Mouse (Mus musculus) lung, adult 18-20 months (tissue): ENCODE results near the gene Gfra1.
A peak's percentile ranks its signal among the peaks of the same experiment; 100 is the strongest.

Experiments
- DNase-seq, 2 experiments: peaks; one replicate each; pipeline ENCODE4 v3.0.0; 2022; ENCODE audit warnings: mixed read lengths in 2 of 2

The Gfra1 gene

DNA sequence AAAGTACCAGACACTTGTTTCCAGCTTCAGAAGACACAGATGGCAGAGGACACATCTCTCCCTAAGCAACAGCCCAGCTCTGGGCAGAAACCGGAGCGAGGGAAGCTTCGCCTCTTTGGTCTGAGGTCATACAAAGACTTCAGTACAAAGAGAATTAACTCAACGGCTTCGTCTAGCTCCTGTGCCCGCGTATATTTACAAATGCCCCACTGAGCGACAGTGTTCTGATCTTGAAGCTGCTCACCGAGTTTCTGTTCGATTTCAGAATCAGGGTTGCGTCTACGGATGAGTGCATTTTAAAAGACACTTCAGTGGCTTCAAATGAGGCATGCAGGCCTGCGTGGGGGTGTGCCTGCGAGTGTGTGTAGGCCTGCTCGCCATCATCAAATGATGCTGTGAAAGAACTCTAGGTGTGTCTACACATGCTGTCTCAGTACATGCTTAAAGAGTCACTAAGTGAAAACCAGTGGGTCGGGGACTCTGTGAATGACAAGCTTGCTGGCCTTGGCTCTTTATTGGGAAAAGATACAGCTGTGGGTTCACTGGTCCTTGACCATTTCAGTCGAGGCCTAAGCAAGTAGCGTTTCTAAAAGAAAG is 66.8 kb downstream of the Gfra1 start:
- DNase-seq = no peak

DNA sequence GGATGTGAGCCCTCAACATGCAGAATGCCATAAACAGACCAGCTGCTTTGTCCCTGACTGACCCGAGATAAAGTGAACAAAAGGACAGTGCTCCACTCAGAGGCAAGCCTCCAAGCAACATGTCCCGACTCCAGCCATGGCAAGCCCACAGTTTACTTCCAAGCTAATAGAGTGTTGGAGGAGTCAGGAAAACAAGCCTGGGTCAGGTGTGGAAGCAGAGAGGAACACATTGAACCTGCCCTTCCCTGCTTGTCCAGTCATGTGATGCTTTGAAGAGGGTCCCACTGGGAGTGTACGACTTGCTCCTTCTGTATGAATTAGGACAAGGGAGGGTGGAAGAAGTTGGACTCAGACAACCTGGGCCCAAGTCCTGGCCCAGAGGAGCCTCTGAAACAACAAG is 72.4 kb downstream of the Gfra1 start:
- DNase-seq = peak; percentile 12 to 31

DNA sequence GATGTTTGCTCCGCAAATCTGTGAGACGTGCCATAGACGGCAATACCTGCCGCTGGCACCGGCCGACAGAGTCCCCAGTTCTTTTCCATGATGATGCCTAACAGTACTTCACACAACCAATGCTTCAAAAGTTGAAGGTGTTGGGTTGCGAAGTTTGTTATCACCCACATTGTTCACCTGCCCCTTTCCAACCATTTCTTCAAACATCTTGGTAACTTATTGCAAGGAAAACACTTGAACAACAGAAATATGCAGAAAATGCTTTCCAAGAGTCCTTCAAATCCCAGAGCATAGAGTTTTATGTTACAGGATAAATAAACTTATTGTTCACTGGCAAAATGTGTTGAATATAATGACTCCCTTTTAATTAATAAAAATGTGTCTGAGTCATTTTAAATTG is 73.2 kb downstream of the Gfra1 start:
- DNase-seq = peak; percentile 11 to 32

DNA sequence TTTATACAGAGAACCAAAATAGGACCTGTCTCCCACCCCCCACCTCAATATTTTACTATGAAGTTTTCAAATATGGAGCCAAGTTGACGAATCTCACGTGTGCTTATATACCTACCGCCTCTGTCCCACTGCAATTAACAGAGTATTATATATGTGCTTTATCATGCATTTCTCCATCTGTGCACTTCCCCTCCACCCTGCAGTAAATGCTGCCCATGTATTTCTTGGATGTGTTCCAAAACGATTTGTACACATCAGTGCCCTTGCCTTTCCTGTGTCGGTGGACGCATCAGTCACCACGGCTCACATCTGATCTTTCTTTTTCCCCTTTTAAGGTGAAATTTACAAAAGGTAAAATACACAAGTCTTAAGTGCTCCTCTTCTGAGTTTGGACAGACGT is 77.7 kb downstream of the Gfra1 start:
- no peak for DNase-seq

DNA sequence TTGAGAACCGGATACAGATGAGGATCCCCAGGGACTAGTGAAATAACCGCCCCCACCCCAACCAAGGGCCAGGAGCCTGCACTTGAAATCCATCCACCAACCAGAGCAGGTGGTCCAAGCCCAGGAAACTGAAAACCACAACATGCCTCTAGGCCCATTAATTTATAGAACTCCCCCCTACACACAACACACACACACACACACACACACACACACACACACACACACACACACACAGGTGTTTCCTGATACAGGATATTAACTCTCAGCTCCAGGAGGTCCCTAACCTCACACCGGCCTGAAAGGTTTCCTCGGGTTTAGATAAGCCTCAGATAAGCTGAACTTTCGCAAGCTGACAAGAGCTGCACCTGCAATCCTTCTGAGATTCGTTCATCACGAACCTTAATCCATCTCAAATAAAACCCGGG is 79.0 kb downstream of the Gfra1 start:
- DNase-seq = no peak

DNA sequence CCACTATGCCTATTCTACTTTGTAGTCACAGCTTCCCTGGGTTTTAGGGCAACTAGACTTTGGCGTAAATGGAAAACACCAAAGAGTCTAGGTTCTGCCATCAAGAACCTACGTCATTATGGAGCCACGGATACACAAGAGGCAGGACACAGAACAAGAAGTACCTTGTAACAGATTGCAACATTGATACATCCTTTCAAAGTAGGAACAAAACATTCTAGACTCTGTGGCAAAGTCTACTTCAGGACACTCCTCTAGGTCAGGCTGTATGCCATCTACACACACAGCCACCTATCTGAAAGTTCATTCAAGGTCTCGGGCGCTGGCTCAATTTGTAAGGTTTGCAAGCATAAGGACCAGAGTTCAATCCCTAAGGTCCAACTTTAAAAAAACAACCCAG is 81.1 kb downstream of the Gfra1 start:
- DNase-seq = no peak

DNA sequence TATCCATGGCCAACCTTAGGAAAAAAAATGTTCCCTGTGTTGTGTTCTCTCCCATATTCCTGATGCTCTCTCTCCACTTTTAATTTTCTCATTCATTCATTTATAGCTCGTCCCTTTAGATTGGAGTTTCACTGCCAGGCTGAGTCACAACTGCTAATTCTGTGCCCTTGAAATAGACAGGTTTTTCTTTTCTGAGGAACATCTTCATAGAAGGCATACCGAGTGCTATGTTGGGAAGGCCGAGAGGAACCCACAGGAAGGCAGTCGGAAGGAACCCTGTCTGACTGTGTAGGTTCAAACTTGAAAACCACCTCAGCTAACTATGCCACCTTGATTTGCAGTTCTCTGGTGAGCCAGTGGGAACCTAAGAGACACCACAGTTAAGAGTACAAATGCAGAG is 81.6 kb downstream of the Gfra1 start:
- DNase-seq = no peak

DNA sequence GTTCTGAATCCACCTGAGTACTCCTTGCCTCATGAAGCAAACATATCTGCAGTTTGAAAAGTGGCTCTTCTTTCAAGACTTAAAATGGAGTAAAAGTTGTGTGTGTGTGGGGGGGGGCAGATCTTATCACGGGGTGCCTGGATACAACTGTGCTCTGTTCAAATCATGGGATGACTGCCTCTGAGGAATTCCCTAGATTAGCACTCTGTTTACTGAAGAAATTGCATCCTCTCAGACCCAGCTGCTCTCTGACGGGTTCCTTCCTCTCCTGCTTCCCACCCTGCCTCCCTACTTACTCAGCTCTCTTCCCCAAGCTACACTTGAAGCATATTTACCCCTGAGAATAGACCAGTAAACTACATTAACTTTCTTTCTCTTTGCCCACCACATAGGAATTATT is 87.2 kb downstream of the Gfra1 start:
- DNase-seq = no peak

DNA sequence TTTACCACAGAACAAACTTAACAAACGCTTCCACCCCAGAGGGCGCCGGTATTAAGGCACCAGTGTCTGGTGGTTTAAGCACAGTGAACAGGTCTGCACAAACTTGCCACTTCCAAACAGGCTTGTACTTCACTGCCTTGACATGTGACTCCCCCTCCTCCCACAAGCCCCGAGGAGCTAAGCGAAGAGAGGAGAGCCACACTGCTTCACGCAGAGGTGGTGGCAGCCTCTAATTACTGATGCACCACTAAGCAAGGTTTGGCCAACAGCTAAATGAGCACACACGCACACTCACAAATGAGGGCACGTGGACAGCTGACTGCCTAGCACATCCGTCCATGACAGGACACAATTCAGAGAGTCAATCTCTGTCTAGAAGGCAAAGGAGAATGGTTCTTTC is 91.0 kb downstream of the Gfra1 start:
- no peak for DNase-seq

DNA sequence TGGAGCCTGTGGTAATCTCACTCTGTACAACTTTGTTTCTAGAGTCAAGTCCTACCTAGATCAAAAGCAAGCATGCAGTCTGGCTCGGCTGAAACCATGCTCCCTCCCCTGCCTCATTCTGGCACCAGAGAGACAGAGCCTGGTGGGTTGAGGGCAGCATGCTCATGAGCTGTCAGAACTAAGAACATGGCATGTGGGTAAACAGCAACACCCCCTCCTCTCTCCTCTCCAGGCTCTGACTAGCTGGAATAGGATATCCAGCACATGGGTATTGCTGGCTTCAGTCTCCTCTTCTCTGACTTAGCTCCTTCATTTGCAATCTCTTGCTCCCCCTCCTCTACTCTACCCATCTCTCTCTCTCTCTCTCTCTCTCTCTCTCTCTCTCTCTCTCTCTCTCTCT is 94.7 kb downstream of the Gfra1 start:
- no peak for DNase-seq

DNA sequence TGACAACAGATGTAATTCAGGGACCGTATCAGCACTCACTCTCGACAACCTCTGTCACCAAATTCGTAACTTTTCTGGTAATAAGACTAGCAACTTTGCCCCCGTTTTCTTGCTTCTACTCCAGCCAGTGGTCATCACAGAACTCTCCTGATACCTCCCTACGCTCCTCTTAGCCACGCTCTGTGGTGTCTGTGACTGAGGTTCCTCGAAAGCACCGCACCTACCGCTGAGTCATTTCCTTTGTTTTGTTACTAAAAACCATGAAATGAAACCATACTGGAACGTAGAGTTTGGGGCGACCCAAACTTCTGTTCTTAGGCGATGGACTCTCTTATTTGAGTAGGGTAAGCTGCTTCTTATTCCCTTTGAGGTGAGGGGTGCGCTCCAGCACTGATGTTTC is 97.6 kb downstream of the Gfra1 start:
- no peak for DNase-seq

DNA sequence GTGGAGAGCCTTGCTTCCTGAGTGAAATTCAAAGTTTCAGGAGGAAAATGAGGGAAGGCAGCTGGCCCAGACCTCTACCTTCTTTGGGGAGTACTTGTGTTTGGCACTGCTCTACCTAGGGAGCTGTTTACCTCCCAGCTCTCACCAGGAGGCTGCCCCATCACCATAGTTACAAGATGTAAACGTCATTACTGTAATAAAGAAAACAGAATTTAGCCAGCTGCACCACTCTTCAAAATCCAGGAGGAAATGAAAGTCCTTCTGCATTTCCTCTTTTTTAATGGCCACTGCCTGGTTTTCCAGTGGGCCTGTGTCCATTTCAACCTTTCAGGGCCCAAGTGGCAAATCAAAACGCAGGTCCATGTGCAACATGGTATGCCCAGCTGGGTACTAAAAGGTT is 101.8 kb downstream of the Gfra1 start:
- no peak for DNase-seq

DNA sequence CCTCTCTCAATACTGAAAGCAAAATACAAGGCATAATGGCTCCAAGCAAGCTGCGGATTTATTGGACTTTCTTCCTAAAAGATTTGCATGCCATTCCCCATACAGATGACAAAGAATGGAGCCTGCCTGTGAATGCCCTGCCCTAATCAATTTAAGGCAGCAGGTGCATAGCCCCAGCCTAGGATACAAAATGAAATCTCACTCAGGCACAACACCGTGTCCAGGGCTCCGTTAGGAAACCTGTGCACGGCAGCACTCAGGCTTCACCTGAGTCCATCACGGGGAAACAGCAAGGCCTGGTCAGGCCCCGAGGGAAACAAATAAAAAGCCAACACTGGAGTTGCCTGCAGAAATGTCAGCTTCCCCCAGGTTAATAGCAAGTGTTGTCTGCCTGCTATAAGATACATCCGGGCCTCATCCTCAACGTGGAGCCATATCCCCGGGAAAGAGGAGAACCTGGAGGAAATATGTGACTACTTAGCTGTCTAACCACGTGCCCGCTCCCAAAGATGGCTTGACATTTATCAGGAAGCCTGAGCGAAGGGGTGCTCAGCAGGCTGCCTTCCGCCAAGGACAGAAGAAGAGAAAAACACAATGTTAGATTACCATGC is 102.3 kb downstream of the Gfra1 start:
- DNase-seq = no peak

DNA sequence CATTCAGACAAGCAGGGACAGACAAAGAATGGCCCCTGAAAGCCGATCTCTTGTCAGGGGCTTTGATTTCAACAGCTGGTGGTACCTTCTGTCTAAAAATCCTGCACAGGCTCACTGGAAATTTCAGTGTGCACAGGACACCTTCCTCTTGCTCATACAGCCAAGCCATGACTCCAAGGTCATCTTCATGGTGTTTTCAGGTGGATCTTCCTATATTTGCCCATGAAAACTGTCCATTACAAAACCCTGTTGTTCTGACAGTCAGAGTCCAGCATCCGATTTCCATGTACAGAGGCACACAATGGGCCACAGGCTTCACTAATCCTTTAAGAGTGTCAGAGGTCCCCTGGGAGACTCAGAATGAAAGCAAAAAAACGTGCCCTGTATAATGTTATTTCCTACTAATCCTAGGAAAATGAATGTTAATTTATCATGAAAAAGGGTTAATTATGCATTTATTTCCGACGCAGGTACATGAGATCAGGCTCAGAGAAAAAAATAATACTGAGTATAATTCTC is 105.8 kb downstream of the Gfra1 start:
- DNase-seq = no peak

DNA sequence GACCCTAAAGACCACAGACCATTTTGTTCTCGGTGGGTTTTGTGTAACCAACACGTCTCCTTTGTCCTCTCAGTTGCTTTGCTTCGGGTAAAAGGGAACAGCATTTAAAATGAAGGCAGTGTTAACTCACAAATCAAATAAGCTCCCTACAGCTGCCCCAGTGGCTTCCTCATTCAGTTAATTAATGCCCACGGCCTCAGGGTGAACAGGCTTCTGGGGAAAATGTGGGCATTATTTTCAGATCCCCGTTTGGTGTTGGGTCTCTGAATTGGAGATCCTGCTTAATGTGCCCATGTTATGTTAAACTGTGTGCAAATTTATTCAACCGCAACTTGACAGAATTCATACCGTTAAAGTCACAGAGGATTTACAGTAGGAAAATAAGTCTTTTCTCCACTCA is 110.6 kb downstream of the Gfra1 start:
- no peak for DNase-seq

DNA sequence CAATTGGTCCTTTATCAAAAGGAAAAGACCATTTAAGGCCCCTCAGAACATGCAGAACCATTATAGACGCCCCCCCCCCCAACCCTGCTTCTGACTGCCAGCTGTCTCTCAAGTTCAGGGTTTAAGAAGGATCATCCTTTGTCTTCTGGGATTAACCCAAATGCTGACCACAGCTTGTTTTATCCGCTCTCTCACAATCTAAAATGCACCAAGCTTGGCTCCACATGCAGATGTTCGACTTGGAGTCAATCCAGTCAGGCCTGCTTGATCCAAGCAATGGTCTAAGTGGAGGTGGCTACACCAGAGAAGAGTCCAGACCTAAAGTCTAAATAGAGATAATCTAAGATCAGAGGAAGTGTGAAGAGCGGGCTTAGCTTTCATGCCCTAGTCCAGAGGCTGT is 114.4 kb downstream of the Gfra1 start:
- DNase-seq = no peak

DNA sequence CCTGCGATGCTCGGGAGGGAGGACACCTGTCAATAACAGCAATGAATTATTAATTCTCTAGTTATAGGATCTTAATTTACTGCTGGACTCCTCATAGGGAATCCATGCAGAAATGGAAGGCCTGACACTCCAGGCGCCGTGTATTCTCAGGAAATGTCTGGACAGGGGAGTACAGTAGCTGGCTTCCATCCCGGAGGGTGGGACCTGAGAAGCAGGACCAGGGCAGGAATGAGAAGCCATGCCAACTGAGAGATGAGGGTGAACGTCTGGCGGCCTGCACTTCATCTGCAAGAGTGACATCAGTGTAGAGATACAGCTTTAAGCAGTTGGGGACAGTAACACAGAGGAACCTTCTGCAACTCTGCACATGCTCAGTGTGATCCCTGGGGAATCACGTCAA is 115.5 kb downstream of the Gfra1 start:
- DNase-seq = no peak

DNA sequence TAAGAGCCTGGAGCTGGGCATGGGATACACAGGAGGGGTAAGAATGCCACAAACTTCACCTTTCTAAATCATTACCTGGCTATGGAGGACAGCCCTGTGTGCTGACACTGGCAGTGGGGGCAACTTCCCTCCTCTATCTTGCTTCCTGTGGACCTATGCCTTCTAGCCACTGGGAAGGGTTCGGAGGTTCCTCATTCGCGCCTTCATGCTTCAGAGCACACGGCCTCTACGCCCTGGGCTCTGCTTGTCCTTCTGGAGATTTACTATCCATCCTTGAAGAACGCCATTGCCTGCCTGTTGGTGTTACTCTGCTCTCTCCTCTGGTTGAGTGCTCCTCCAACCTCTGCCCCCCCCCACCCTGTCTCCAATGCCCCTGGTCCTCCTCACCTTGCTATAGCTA is 118.9 kb downstream of the Gfra1 start:
- no peak for DNase-seq

DNA sequence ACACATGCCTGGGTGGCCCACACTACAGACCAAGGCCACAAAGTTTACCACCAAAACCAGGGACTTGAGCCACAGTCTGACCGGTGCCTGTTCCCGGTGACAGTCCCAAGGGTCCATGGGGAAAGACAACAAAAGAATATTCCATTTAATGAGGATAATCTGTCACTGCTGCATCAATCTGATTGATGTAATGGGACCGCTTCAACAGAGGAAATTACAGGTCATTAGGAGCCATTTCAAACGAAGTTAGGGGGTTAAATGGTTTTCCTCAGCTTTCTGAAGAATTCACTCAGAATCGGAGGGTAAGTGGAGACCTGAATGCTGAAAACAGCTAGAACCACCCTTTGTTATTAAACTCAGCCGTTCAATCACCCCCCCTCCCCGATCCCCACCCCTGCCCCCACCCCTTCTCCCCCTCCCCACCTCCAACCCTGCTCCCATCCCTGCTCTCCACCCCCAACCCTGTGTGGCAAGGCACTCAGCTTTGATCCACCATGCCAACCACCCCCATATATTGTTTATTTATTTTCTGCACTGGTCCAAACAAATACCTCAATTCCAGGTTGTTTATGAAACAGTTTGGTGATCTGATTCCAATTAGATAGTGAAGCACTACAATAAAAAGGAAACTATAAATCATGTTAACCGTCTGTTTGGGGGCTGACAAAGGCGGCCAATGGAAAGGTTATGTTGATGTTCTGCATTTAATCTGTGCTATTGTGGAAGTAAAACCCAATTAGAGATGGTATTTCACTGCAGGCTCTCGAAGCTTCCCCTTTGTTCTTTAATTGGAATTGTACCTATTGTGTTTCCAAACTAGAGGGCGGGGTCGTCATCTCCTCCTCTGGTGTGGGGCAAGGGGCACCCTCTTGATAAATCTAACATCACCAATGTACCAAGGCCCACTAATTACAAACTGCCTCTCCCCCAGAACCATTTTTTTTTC is 119.9 kb downstream of the Gfra1 start:
- DNase-seq = no peak

DNA sequence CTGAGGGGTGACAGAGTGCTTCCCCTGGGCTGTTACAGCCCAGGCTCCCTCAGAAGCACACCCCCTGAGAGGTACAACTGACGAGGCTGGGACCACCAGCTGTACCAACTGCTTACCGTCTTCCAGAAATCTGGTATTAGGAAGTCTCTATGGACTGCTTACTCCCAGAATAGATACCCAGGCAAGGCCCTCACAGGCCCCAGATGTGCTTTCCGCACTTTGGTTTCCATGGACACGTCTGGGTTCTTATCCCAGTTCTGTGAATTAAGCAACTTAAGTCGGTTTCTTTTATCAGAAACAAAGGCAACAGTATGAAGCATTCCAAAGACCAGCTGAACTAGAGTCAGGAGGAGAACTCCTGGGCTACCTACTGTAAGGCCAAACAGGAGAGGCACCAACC is 126.4 kb downstream of the Gfra1 start:
- no peak for DNase-seq

DNA sequence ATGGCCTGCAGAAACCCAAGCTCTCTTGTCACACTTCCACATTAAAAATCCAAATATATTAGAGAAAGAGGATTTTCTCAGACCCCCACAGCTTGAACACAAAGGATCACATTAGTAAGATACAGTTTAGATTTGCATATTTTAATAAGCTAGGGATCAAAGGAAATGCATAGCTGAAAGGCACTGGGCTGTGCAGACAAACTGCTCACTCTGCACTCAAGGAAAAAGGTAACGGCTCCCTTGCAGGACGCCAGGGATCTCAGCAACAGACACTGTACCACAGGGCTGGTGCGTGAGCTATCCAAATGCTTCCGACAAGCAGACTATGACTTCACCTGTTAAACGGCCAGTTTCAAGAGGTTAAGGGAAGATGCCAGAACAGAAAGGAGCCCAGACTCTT is 127.7 kb downstream of the Gfra1 start:
- no peak for DNase-seq

DNA sequence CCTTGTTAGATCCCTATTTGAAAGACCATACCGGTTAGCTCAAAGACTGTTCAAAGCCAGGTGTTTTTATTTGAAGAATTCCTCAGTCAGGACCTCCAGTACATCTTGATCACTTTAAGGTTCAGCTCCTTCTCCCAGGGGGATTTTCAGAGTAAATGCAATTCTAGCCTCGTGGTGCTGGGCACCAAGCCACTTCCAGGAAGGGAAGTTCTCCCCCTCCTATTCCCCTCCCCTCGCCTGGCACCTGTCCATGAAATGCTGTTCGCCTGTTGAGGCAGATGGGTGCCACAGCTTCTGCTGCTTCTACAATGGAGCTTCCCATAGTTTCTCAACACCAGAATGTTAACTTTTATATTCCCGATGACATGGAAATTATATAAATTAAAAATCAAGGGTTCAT is 139.2 kb downstream of the Gfra1 start:
- no peak for DNase-seq

DNA sequence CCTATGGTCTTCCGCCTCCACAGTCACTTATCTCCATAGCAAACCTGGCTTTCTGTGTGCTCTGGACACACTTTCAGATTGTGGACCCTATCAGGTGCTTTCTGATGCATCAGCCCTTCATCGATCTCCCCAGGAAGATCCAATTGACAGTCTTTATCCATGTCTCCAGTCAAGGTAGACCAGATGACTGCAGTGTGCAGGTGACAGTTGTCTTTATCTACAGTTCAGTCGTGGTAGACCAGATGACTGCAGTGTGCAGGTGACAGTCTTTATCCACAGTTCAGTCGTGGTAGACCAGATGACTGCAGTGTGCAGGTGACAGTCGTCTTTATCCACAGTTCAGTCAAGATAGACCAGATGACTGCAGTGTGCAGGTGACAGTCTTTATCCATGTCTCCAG is 140.0 kb downstream of the Gfra1 start:
- DNase-seq = no peak

DNA sequence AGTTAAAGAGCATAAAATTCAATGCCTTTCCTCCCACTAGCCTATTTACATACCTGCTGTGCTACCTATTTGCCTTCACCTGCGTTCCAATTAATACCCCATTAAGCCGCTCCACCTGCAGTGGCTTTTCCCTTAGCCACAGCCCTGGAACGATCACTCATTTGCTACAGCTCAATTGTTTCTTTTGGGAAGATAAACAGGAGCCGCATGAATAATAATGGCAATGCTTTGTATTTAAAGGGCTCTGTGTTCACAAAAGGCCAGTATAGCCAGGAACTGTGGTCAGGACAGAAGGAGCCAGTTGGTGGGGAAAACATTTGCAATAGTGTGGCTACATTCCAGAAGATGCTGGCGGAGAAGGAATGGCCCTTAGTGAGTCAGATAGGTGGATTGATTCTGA is 141.1 kb downstream of the Gfra1 start:
- no peak for DNase-seq
